In genomic region chr6:123388824-123389223, GRCm38 (mm10) we compare ENCODE assay signal across 30 mouse cellular contexts. TPM values are rescaled to one million over a fixed set of nuclear protein-coding genes. Genes with fewer than 3 reads are reported as not detected.
"Had no signal": no experiment of that assay in that cellular context is flagged by ENCODE, and none has a peak within 500 bp of the region (broad histone marks: within the 10 kb centered on the region; RNA-seq: fewer than 3 reads in every experiment).

No protein-coding gene starts in this region.

RNA-seq across cellular contexts. Expression of gene Vmn2r20, which starts 29.1 kb away (rescaled TPM):
- total RNA-seq: common myeloid progenitor, adult 5-6 weeks; forebrain, postnatal 0 days; gastrocnemius, adult 18-20 months; gastrocnemius, adult 2 months; gastrocnemius, adult 8-10 months; gastrocnemius, postnatal 10 days; gastrocnemius, postnatal 14 days; gastrocnemius, postnatal 25 days; gastrocnemius, postnatal 36 days; granulocyte monocyte progenitor cell, adult 5-6 weeks; heart, adult 18-20 months; heart, adult 2 months had no signal
- polyA plus RNA-seq: cerebellum, adult 2 months; cortical plate, adult 2 months; embryonic facial prominence, embryonic 10.5 days; embryonic facial prominence, embryonic 11.5 days; embryonic facial prominence, embryonic 12.5 days; embryonic facial prominence, embryonic 13.5 days; embryonic facial prominence, embryonic 14.5 days; embryonic facial prominence, embryonic 15.5 days; erythroblast, embryonic 14.5 days; forebrain, embryonic 10.5 days; forebrain, embryonic 11.5 days; forebrain, embryonic 12.5 days; forebrain, embryonic 13.5 days; forebrain, embryonic 14.5 days; forebrain, embryonic 15.5 days; forebrain, embryonic 16.5 days; forebrain, postnatal 0 days; frontal cortex, adult 2 months; gonadal fat pad, adult 2 months; heart, adult 2 months had no signal
